Mouse (Mus musculus): ENCODE measurements around the gene Prkca.

Gene Prkca

GRCm38 (mm10) chr11:108260775-108261517 is 82.8 kb downstream of the Prkca start:
- no peak for DNase-seq (ENCODE audit: low spot score)

GRCm38 (mm10) chr11:108259391-108259790 is 84.3 kb downstream of the Prkca start:
- DNase-seq (ENCODE audit: low spot score), result no peak

GRCm38 (mm10) chr11:108258811-108259266 is 84.9 kb downstream of the Prkca start:
- DNase-seq (ENCODE audit: low spot score), result no peak

- no peak for DNase-seq (ENCODE audit: low spot score)
Observed at GRCm38 (mm10) chr11:108257921-108258320, 85.8 kb downstream of the Prkca start.

- DNase-seq (ENCODE audit: low spot score), result no peak
Observed at GRCm38 (mm10) chr11:108254681-108255080, 89.0 kb downstream of the Prkca start.

- DNase-seq (ENCODE audit: low spot score), result no peak
Observed at GRCm38 (mm10) chr11:108251924-108252775, 91.6 kb downstream of the Prkca start.

- DNase-seq (ENCODE audit: low spot score), result no peak
Observed at GRCm38 (mm10) chr11:108250829-108251637, 92.7 kb downstream of the Prkca start.

GRCm38 (mm10) chr11:108250146-108250635 is 93.5 kb downstream of the Prkca start:
- no peak for DNase-seq (ENCODE audit: low spot score)

GRCm38 (mm10) chr11:108249487-108249886 is 94.2 kb downstream of the Prkca start:
- no peak for DNase-seq (ENCODE audit: low spot score)

GRCm38 (mm10) chr11:108249047-108249403 is 94.7 kb downstream of the Prkca start:
- no peak for DNase-seq (ENCODE audit: low spot score)

GRCm38 (mm10) chr11:108248218-108249046 is 95.3 kb downstream of the Prkca start:
- no peak for DNase-seq (ENCODE audit: low spot score)

GRCm38 (mm10) chr11:108247121-108247863 is 96.4 kb downstream of the Prkca start:
- no peak for DNase-seq (ENCODE audit: low spot score)

GRCm38 (mm10) chr11:108246267-108246702 is 97.4 kb downstream of the Prkca start:
- no peak for DNase-seq (ENCODE audit: low spot score)

- no peak for DNase-seq (ENCODE audit: low spot score)
Observed at GRCm38 (mm10) chr11:108244241-108244640, 99.5 kb downstream of the Prkca start.

- no peak for DNase-seq (ENCODE audit: low spot score)
Observed at GRCm38 (mm10) chr11:108243633-108244032, 100.1 kb downstream of the Prkca start.

GRCm38 (mm10) chr11:108240924-108241498 is 102.7 kb downstream of the Prkca start:
- DNase-seq (ENCODE audit: low spot score), result no peak

- no peak for DNase-seq (ENCODE audit: low spot score)
Observed at GRCm38 (mm10) chr11:108239173-108239572, 104.6 kb downstream of the Prkca start.

- no peak for DNase-seq (ENCODE audit: low spot score)
Observed at GRCm38 (mm10) chr11:108236754-108237428, 106.8 kb downstream of the Prkca start.

- DNase-seq (ENCODE audit: low spot score), result no peak
Observed at GRCm38 (mm10) chr11:108236195-108236594, 107.5 kb downstream of the Prkca start.
